Mouse (Mus musculus) kidney, embryonic 15.5 days (tissue): Measurements from ENCODE around the gene Urm1. TPM values are rescaled to one million over a fixed set of nuclear protein-coding genes. Genes with fewer than 3 reads are reported as not detected.
A peak's percentile ranks its signal among the peaks of the same experiment; 100 is the strongest.

Source experiments
- ATAC-seq: fragments of 200-750 bp; cut with Nextera tagmentation; replicated peaks from 2 replicates; pipeline ENCODE4 v1.8.0; 2017; ENCODE audit warnings: moderate TSS enrichment; ENCODE audit not compliant: low FRiP score
- H3K27ac ChIP-seq: fragments of 300-500 bp; sonication (generic); 2 replicates; pipeline ENCODE4 v1.5.1; 2015; ENCODE audit warnings: mild to moderate bottlenecking, inconsistent platforms
- H3K27me3 ChIP-seq: fragments of 300-500 bp; sonication (generic); 2 replicates; pipeline ENCODE4 v1.6.1; 2015; ENCODE audit warnings: inconsistent platforms
- H3K36me3 ChIP-seq: fragments of 300-500 bp; sonication (generic); 2 replicates; pipeline ENCODE4 v1.6.1; 2015; ENCODE audit warnings: inconsistent platforms
- H3K4me1 ChIP-seq: fragments of 300-500 bp; sonication (generic); 2 replicates; pipeline ENCODE4 v1.6.1; 2015; ENCODE audit warnings: inconsistent platforms
- H3K4me2 ChIP-seq: fragments of 300-500 bp; sonication (generic); 2 replicates; pipeline ENCODE4 v1.6.1; 2015; ENCODE audit warnings: moderate library complexity, mild to moderate bottlenecking, inconsistent platforms
- H3K4me3 ChIP-seq: fragments of 300-500 bp; sonication (generic); replicated peaks from 2 replicates; pipeline ENCODE4 v1.5.1; 2015; ENCODE audit warnings: mild to moderate bottlenecking, inconsistent platforms
- H3K9ac ChIP-seq: fragments of 300-500 bp; sonication (generic); 2 replicates; pipeline ENCODE4 v1.6.1; 2015; ENCODE audit warnings: mild to moderate bottlenecking, inconsistent platforms
- H3K9me3 ChIP-seq: fragments of 300-500 bp; sonication (generic); replicated peaks from 2 replicates; pipeline ENCODE4 v1.6.1; 2016; ENCODE audit warnings: inconsistent platforms
- WGBS: fragments of 180-500 bp; shearing (Covaris S2); methylation state at CpG from one replicate; pipeline ENCODE4 v1.1.7; 2015; ENCODE audit warnings: mixed read lengths; 5-methylcytosine and 5-hydroxymethylcytosine counted together
- polyA plus RNA-seq: library from polyadenylated mRNA; unstranded; fragments of >200 nt; fragmentation: Nextera tagmentation; extraction: Ambion mirVana; gene quantifications from 2 replicates; pipeline ENCODE4 v1.2.1, GENCODE M21; 2015

Gene Urm1
- polyA plus RNA-seq, 1 experiment from 2014 or later: 30.0 TPM

- H3K9me3 ChIP-seq: no peaks in the 10 kb centered on the region
- H3K4me3 ChIP-seq: no peak overlapping the region
- peaks cover 88% of the 10 kb centered on the region for H3K36me3 ChIP-seq
- H3K4me1 ChIP-seq: no peaks in the 10 kb centered on the region
- H3K4me2 ChIP-seq: no peak overlapping the region
- H3K27me3 ChIP-seq: peaks cover 19% of the 10 kb centered on the region
- ATAC-seq: no peak
- H3K27ac ChIP-seq: no peak overlapping the region
- WGBS: 53% methylated on average over 4 of the region's 4 CpGs
- no peak overlapping the region for H3K9ac ChIP-seq
These were observed 19.6 kb downstream of the Urm1 start for GRCm38 (mm10) chr2:29839460-29839859.

GRCm38 (mm10) chr2:29843231-29844105, 23.6 kb downstream of the Urm1 start:
- WGBS: 62% methylated on average over 9 of the region's 9 CpGs
- H3K27me3 ChIP-seq: peaks cover 59% of the 10 kb centered on the region
- ATAC-seq: no peak

DNA sequence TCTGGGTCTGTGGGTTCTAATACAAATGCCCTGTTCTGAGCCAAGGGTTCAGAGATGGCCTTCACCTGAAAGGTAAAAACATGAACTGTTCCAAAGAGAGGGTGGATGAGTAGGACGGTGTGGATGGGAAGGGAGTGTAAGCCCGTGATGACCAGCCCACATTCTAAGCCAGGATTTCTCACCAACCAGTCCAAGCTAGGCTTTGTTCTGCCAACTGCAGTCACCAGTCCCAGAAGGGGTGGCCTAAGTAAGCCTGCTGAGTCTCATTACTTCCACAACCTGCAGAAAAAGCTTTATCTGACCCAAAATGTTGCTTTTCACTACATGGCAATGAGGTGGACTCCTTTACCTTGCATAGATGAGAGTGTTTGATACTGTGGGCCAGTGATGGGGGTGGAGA, 24.2 kb downstream of the Urm1 start:
- no peak overlapping the region for H3K4me2 ChIP-seq
- no peak overlapping the region for H3K4me3 ChIP-seq
- peaks cover 18% of the 10 kb centered on the region for H3K4me1 ChIP-seq
- H3K27me3 ChIP-seq: peaks cover 66% of the 10 kb centered on the region
- H3K9me3 ChIP-seq: no peaks in the 10 kb centered on the region
- 90% methylated on average over 2 of the region's 2 CpGs for WGBS
- ATAC-seq: no peak
- H3K27ac ChIP-seq: no peak overlapping the region
- H3K9ac ChIP-seq: no peak overlapping the region
- H3K36me3 ChIP-seq: peaks cover 49% of the 10 kb centered on the region

More at GRCm38 (mm10) chr2:29843231-29844105, 23.6 kb downstream of the Urm1 start:
- H3K4me1 ChIP-seq: peaks cover 18% of the 10 kb centered on the region
- H3K36me3 ChIP-seq: peaks cover 55% of the 10 kb centered on the region
- no peak overlapping the region for H3K4me2 ChIP-seq
- no peak overlapping the region for H3K9ac ChIP-seq
- H3K4me3 ChIP-seq: no peak overlapping the region
- H3K9me3 ChIP-seq: no peaks in the 10 kb centered on the region
- H3K27ac ChIP-seq: no peak overlapping the region

DNA sequence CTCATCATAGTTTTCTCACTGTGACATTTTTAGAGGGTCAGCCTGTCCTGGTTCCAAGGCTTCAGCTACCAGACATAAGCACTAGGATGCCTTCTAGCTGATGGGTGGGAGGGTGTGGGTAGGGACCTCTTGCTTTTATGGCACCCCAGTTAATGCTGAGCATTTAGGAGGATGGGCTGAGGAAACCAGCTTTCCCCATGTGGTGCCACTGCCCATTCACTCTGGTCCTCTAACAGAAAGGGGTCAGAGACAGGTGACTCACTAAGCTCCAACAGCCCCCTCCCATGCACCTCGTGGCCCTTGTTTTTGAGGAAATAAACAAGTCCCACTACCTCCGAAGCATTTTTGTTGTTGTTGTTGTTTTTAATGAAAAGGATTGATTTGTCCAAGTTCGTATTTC, 24.8 kb downstream of the Urm1 start:
- Histone ChIP-seq H3K4me1 (peaks cover 18% of the 10 kb centered on the region), H3K9ac (no peak overlapping the region), H3K4me2 (peak overlapping the region; percentile 65; the same call in 1 of the 2 replicates), H3K4me3 (no peak overlapping the region), H3K27me3 (peaks cover 66% of the 10 kb centered on the region), H3K27ac (no peak overlapping the region), H3K36me3 (peaks cover 44% of the 10 kb centered on the region), H3K9me3 (no peaks in the 10 kb centered on the region)
- 20% methylated on average over 3 of the region's 3 CpGs for WGBS
- no peak for ATAC-seq

DNA sequence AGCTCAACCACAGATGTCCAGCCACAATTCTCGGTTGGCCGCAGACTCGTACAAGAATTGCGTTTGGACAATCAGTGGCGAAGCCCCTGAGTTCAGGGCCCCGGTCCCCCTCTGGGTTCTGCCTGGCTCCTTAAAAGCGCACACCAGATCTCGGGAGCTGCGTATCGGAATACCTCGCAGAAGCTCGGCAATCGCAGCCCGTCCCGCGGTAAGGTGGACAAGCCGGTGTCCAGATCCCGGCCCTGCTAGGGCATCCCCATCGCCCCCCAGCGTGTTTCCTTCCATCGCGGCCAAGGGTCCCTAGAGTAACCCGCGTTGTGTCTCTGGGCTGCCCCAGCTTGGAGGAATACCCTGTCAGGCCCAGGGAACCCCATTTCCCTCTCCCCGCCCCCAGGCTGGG, 25.8 kb downstream of the Urm1 start:
- Histone ChIP-seq H3K36me3 (peaks cover 39% of the 10 kb centered on the region), H3K27ac (no peak overlapping the region), H3K4me2 (peak overlapping the region; percentile 65), H3K4me1 (peaks cover 18% of the 10 kb centered on the region), H3K9me3 (no peaks in the 10 kb centered on the region), H3K4me3 (peak overlapping the region; percentile 41), H3K27me3 (peaks cover 66% of the 10 kb centered on the region), H3K9ac (peak overlapping the region; percentile 38)
- ATAC-seq: no peak
- WGBS: 7% methylated on average over 25 of the region's 25 CpGs

DNA sequence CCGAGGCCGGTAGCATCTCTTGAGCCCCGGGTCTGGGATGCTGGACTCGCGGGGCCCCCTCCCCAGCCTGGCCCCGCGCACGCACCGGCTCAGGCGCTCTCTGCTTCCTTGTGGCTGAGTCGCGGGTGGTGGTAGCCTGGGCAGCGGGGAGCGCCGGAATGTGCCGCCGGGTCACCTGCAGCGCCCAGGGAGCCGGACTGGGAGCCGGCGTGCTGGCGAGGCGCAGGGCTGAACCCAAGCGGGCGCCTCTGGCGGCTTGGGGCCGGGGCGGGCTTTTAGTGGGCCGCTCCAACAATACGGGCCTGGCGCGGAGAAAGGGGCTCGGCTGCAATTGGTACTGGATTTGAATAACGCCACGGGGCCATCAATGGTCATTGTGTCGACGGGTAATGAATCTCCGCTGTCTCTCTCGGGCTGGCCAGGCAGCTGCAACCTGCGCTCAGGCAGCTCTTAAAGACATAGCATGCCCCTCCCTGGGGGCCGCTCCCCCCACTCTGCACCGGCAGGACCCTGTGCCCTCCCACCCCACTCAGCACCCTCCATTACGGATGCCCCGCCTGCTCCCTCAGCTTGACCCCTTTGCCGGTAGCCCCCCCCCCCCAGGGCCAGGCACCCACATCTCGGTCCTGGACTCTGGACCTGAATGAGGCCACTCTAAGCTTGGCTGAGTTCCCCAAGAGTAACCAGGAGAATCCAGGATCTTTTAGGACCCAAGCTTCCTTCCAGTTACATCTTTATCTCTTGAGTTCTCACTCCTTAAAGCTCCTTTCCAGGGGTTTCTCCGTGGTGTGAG, 26.4 kb downstream of the Urm1 start:
- H3K9ac ChIP-seq: peak overlapping the region; percentile 38
- H3K4me2 ChIP-seq: peak overlapping the region; percentile 65

DNA sequence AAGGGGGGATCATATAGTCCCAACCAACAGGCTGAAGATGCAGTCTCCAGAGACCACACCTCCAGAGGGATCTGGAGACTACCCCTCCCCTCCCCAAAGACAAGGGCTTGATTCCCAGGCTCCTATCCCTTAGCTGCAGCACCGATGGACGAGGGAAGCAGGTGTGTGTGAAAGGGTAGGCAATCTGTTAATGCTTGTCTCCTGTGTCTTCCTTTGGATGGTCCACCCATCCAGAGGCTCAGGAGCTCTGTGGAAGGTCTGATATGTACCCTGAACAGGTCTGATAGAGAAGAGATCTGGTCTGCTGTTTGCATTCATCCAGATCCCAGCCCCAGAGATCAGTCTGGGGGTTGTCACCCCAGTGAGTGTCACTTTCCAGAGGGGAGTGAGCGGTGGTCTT, 27.0 kb downstream of the Urm1 start:
- Histone ChIP-seq H3K9ac (no peak overlapping the region), H3K4me3 (no peak overlapping the region), H3K9me3 (no peaks in the 10 kb centered on the region), H3K4me1 (peaks cover 18% of the 10 kb centered on the region), H3K36me3 (peaks cover 27% of the 10 kb centered on the region), H3K27ac (no peak overlapping the region), H3K27me3 (peaks cover 66% of the 10 kb centered on the region), H3K4me2 (no peak overlapping the region)
- no peak for ATAC-seq
- WGBS: 47% methylated on average over 3 of the region's 3 CpGs

More for the DNA sequence above, 26.4 kb downstream of the Urm1 start:
- peaks cover 66% of the 10 kb centered on the region for H3K27me3 ChIP-seq
- 4% methylated on average over 47 of the region's 47 CpGs for WGBS
- no peaks in the 10 kb centered on the region for H3K9me3 ChIP-seq
- H3K4me1 ChIP-seq: peaks cover 18% of the 10 kb centered on the region
- H3K36me3 ChIP-seq: peaks cover 34% of the 10 kb centered on the region
- peak overlapping the region; percentile 41 for H3K4me3 ChIP-seq
- ATAC-seq: peak; percentile 36; the same call in 1 of the 2 replicates
- no peak overlapping the region for H3K27ac ChIP-seq

GRCm38 (mm10) chr2:29849041-29849440, 29.2 kb downstream of the Urm1 start:
- no peak for ATAC-seq
- Histone ChIP-seq H3K27ac (no peak overlapping the region), H3K4me2 (no peak overlapping the region)

DNA sequence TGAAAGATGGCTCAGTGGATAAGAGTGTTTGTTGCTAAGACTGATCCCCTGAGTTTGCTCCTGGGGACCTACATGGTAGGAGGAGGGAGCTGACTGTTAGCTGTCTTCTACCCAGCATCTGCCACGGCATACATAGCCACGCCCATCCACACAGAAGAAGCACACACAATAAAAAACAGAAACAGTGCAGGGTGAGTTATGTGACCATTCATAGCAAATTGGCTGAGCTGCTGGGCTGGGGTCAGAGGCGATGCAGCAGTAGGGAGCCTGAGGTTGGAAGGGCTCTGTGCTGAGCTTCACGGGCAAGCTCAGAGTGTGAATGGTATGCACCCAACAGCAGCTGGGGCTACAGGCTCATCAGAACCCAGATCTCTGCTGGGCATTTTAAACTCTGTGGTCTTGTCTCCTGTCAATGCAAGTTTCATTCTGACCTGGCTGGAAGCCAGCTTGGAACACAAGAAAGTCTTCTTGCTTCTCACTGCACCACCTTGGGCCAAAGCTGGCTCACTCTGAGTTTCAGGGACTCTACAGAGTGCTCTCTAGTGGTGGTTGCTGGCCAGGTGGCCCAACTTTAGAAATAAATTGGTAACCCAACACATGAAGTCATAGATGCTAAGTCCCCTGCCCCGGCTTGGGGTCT, 30.1 kb downstream of the Urm1 start:
- WGBS: 43% methylated on average over 5 of the region's 5 CpGs
- H3K36me3 ChIP-seq: no peaks in the 10 kb centered on the region
- H3K4me3 ChIP-seq: no peak overlapping the region
- peaks cover 15% of the 10 kb centered on the region for H3K4me1 ChIP-seq
- no peak overlapping the region for H3K27ac ChIP-seq
- no peaks in the 10 kb centered on the region for H3K9me3 ChIP-seq
- no peak for ATAC-seq
- peaks cover 42% of the 10 kb centered on the region for H3K27me3 ChIP-seq
- no peak overlapping the region for H3K4me2 ChIP-seq
- no peak overlapping the region for H3K9ac ChIP-seq

More at GRCm38 (mm10) chr2:29849041-29849440, 29.2 kb downstream of the Urm1 start:
- no peak overlapping the region for H3K4me3 ChIP-seq
- H3K27me3 ChIP-seq: peaks cover 51% of the 10 kb centered on the region
- peaks cover 18% of the 10 kb centered on the region for H3K4me1 ChIP-seq
- H3K9ac ChIP-seq: no peak overlapping the region
- WGBS: 75% methylated on average over 8 of the region's 8 CpGs
- no peaks in the 10 kb centered on the region for H3K9me3 ChIP-seq
- H3K36me3 ChIP-seq: peaks cover 6% of the 10 kb centered on the region

DNA sequence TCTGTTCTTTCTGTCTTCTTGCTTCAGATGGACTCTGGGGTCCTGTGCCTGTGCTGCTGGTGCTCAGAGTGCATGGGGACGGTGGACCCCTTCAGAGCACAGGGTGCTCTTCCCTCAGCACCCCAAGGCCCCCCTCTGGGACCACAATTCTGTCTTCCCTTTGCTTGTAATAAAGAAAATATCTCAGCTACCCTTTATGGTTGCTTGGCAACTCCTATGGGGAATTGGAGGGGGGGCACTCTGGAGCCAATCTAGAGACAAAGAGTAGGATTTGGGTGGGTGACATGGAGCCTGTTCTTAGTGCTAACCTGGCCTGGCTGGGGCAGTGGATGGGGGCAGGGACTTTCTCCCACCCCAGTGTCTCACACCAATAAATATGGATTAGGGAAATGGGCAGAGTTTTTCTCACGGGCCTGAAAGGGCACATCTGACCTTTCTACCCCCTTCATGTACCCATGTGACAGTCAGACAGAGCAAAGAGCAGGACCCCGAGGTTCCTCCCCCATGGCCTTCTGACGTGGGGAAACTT, 33.1 kb downstream of the Urm1 start:
- WGBS: 43% methylated on average over 4 of the region's 4 CpGs
- H3K4me1 ChIP-seq: peaks cover 13% of the 10 kb centered on the region; the same call in 1 of the 2 replicates
- H3K9me3 ChIP-seq: no peaks in the 10 kb centered on the region
- no peaks in the 10 kb centered on the region for H3K36me3 ChIP-seq
- no peak overlapping the region for H3K4me3 ChIP-seq
- H3K27me3 ChIP-seq: peaks cover 15% of the 10 kb centered on the region
- H3K27ac ChIP-seq: no peak overlapping the region
- H3K4me2 ChIP-seq: no peak overlapping the region
- ATAC-seq: no peak
- H3K9ac ChIP-seq: no peak overlapping the region

DNA sequence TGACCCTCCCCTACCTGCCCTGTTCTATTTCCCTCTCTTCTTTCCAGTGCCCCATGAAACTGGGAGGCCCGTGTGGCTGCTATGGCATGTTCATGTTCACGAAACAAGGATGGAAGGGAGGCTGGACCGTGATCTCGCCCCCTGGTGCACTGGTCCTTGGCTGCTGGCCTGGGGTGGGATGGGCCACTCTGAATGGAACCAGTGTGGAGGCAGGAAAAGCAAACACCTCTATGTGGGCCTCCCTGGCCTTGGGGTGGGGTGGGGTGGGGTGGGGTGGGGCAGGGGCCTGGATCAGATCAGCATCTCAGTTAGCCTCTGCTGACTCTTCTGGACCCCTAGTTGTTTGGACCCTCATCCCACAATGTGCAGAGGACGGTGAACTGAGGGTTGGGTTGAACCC, 33.9 kb downstream of the Urm1 start:
- Histone ChIP-seq H3K27ac (no peak overlapping the region), H3K4me3 (no peak overlapping the region), H3K27me3 (peaks cover 7% of the 10 kb centered on the region), H3K4me2 (no peak overlapping the region), H3K4me1 (peaks cover 13% of the 10 kb centered on the region; the same call in 1 of the 2 replicates), H3K9ac (no peak overlapping the region), H3K36me3 (no peaks in the 10 kb centered on the region), H3K9me3 (no peaks in the 10 kb centered on the region)
- WGBS: 72% methylated on average over 5 of the region's 5 CpGs
- no peak for ATAC-seq
